Mouse (Mus musculus): ENCODE results near the gene Rras2. TPM values are rescaled to one million over a fixed set of nuclear protein-coding genes. Genes with fewer than 3 reads are reported as not detected.

Rras2 gene
- polyA plus RNA-seq, 1 experiment from 2014 or later: 23.7 TPM

DNA sequence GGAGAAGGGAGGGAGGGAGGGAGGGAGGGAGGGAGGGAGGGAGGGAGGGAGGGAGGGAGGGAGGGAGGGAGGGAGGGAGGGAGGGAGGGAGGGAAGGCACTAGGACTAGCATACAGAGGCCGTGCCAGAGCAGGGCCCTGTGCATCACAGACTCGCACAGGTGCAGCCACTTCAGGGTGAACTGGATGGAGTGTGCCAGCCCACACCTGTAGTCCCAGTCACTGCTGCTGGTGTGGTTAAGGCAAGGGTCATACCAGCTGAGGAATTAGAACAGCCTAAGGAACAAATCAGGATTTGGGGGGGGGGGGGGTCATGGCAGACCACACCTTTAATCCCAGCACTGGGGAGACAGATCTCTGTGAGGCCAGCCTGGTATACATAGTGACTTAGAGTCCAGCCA is 34.5 kb downstream of the Rras2 start:
- Histone ChIP-seq H3K4me1 (peaks cover 22% of the 10 kb centered on the region), H3K4me3 (no peak overlapping the region), H3K27me3 (ENCODE audit: poor library complexity, severe bottlenecking) (no peaks in the 10 kb centered on the region), H3K9me3 (no peaks in the 10 kb centered on the region), H3K36me3 (replicated peaks) (no peaks in the 10 kb centered on the region), H3K27ac (no peak overlapping the region)
- 92% methylated on average over 2 of the region's 2 CpGs for WGBS
- DNase-seq (ENCODE audit: extremely low spot score, low spot score): no peak

DNA sequence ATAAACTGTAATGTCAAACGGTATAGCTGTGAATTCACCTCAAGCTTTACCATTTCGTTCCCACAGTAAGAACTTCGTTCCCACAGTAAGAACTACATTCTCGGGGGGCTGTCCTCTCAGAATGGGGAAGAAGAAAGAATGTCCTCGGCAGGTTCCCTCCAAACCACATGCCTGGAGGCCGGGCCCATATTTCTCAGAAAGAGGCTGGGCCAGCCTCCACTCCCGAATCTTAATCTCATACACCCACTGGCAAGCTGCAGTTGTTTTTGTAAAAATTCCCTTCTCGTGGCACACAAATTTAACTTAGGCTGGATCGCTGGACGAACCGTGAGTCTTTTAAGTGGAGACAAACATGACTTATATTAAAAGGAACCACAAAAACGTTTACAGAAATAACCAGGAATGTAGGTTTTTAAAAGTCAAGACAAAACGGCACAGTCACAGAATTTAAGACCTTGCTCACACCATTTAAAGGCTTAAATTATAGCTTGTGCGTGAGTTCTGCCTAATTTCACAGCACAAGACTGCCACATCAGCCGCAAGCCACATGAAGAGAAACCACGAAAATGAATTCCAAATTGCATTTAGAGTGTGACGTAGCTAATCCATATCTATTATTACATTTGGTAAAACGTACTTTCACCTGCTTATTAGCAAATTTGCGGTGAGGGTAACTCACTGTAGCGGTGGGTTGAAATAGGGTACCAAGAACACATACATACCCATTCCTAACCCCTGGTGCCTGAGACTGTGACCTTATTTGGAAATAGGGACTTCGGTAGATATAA is 35.8 kb downstream of the Rras2 start:
- Histone ChIP-seq H3K27me3 (ENCODE audit: poor library complexity, severe bottlenecking) (no peaks in the 10 kb centered on the region), H3K4me3 (no peak overlapping the region), H3K9me3 (no peaks in the 10 kb centered on the region), H3K27ac (no peak overlapping the region), H3K4me1 (peaks cover 10% of the 10 kb centered on the region), H3K36me3 (replicated peaks) (no peaks in the 10 kb centered on the region)
- WGBS: 89% methylated on average over 21 of the region's 21 CpGs
- DNase-seq (ENCODE audit: extremely low spot score, low spot score): no peak

DNA sequence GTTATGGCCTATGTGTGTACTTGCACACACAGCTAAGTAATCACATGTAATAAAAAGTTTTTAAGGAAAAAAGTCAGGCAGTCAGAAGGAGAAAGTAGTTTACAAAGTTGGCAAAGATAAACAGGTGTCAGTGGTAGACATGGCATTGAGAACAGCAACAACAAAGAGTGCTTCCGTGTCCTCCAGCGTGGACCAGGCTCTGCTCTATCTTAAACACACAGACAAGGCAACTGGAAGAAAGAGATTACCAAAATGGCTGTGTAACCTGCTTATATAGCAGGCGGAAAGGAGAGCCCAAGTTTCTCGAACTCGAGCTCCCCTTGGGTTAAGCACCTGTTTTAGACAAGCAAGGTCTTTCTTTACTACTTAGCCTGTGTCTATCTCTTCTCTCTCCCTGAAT is 37.3 kb downstream of the Rras2 start:
- H3K4me1 ChIP-seq: 0 out of 2 replicates have a peak, but pooled peaks cover 2% of the 10 kb centered on the region

DNA sequence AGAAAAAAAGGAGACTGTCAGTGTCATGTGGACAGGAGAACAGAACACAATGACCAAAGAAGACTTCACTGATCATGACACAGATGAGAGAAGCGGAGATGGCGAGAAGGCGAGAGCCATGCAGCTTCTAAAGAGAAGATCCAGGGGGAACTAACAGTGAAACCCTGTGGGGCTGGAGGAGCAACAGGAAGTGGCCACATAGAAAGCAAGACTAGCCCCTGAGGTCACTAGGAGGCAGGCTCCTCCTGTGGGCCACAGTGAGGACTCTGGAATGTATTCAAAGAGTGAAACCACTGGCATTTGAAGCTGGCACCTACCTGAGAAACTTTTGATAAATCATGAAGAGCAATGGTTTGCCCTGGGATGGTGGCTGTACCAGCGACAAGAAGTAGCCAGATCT is 38.2 kb downstream of the Rras2 start:
- Histone ChIP-seq H3K36me3 (replicated peaks) (no peaks in the 10 kb centered on the region; the same call in 1 of the 2 replicates), H3K9me3 (0 out of 2 replicates have a peak, but pooled peaks cover 3% of the 10 kb centered on the region), H3K4me1 (0 out of 2 replicates have a peak, but pooled peaks cover 2% of the 10 kb centered on the region), H3K27ac (no peak overlapping the region), H3K27me3 (ENCODE audit: poor library complexity, severe bottlenecking) (no peaks in the 10 kb centered on the region), H3K4me3 (no peak overlapping the region)
- WGBS: 95% methylated on average over 4 of the region's 4 CpGs
- DNase-seq (ENCODE audit: extremely low spot score, low spot score): no peak

More for the DNA sequence above, 37.3 kb downstream of the Rras2 start:
- H3K36me3 ChIP-seq (replicated peaks): no peaks in the 10 kb centered on the region; the same call in 1 of the 2 replicates
- H3K27me3 ChIP-seq (ENCODE audit: poor library complexity, severe bottlenecking): no peaks in the 10 kb centered on the region
- 0 out of 2 replicates have a peak, but pooled peaks cover 3% of the 10 kb centered on the region for H3K9me3 ChIP-seq
- no peak for DNase-seq (ENCODE audit: extremely low spot score, low spot score)
- H3K4me3 ChIP-seq: no peak overlapping the region
- 91% methylated on average over 5 of the region's 5 CpGs for WGBS
- no peak overlapping the region for H3K27ac ChIP-seq

DNA sequence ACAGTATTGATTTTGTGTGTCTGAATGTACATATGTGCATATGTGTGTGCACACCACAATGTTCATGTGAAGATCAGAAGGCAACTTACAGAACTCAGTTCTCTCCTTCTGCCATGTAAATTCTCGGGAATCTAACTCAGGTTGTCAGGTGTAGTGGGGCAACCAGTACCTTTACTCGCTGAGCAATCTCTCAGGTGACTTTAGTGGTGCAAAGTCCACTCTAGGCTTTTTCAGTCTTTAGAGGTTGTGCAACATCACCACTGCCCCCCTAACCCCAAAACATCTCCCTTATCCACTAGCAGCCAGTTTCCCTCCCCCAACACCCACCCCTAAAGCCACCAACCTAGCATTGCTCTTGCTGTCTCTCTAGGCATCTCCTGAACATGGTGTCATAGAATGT is 43.0 kb downstream of the Rras2 start:
- H3K9me3 ChIP-seq: 0 out of 2 replicates have a peak, but pooled peaks cover 3% of the 10 kb centered on the region
- no peak for DNase-seq (ENCODE audit: extremely low spot score, low spot score)
- WGBS: 88% methylated on average over 2 of the region's 2 CpGs
- no peaks in the 10 kb centered on the region for H3K27me3 ChIP-seq (ENCODE audit: poor library complexity, severe bottlenecking)
- H3K36me3 ChIP-seq (replicated peaks): no peaks in the 10 kb centered on the region; the same call in 1 of the 2 replicates
- no peak overlapping the region for H3K27ac ChIP-seq
- peaks cover 25% of the 10 kb centered on the region for H3K4me1 ChIP-seq
- no peak overlapping the region for H3K4me3 ChIP-seq

DNA sequence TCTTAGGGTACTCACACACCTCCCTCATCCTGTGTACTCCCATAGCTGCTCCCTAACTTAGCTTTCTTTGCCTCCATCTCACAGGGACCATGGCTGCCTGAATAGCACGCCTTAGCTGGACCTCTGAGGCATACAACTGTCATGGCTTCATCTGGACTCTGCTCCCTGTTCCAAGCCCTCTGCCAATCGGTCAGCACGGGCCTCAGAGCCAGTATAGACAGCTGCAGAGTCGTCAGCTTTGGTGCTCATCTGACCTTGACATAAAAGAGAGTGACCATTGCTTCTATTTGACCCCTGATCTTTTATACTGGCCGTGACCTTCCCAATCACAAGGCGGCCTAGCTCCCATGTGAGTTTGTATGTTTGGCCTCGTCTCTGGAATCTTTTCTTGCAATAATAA is 43.4 kb downstream of the Rras2 start:
- Histone ChIP-seq H3K27ac (no peak overlapping the region), H3K27me3 (ENCODE audit: poor library complexity, severe bottlenecking) (no peaks in the 10 kb centered on the region), H3K36me3 (replicated peaks) (no peaks in the 10 kb centered on the region; the same call in 1 of the 2 replicates), H3K4me3 (no peak overlapping the region), H3K9me3 (0 out of 2 replicates have a peak, but pooled peaks cover 3% of the 10 kb centered on the region), H3K4me1 (peaks cover 25% of the 10 kb centered on the region)
- WGBS: 70% methylated on average over 7 of the region's 7 CpGs
- DNase-seq (ENCODE audit: extremely low spot score, low spot score): no peak

DNA sequence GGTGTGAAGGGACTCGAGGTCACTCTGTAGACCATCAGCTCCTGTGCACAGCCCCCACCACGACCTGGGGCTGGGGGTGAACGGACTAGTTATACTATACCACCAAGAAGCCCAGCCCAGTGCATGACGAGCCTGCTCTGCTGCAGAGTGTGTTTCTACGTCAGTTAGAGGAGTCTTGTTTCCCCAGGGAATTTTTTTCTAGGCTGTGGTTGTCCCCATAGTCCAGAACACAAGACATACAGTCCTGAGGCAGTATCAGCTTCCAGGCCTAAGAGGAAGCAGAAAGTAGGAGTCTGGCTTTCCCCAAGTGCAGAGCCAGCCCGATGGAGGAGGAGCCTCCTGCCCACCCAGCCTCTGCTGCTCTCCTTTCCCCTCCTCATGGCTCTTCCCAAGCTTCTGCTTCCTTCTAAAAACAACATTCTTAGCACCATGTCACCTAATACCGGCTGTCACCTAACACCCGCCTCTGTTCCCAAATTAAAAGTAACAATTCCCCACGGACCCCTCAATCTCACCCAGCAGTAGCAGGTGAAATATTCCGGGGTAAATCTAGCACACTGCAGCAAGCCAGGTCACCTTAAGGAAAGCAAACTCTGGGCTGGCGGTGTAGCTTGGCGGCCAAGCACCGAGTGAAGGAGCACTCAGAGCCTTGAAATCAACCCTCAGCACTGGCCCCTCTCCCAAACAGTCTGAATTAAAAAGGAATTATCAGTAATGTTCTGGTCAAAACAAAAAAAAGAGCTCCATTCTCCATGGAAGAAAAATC is 45.5 kb downstream of the Rras2 start:
- no peak for DNase-seq (ENCODE audit: extremely low spot score, low spot score)
- peaks cover 25% of the 10 kb centered on the region for H3K4me1 ChIP-seq

DNA sequence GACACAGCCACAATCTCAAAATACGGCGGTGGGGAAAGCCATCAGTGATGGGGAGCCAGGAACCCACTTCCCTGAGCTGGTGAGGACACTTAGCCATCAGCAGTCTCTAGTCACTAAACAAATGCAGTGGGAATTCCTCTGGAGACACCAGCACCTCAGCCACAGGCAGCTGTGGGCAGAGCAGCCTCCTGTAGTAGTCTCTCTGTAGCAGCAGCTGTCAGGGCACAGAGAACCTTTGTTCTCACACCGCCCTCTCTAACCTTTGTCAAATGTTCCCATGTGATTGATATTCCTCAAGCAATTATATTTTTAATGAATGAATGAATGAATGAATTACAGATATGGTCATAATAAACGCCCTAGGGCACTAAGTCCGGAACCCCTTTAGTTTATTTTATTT is 46.2 kb downstream of the Rras2 start:
- no peak overlapping the region for H3K27ac ChIP-seq
- 80% methylated on average over 5 of the region's 5 CpGs for WGBS
- DNase-seq (ENCODE audit: extremely low spot score, low spot score): no peak

More for the DNA sequence above, 45.5 kb downstream of the Rras2 start:
- 0 out of 2 replicates have a peak, but pooled peaks cover 3% of the 10 kb centered on the region for H3K9me3 ChIP-seq
- H3K27ac ChIP-seq: peak overlapping the region; percentile 66
- H3K36me3 ChIP-seq (replicated peaks): no peaks in the 10 kb centered on the region; the same call in 1 of the 2 replicates
- WGBS: 54% methylated on average over 13 of the region's 13 CpGs
- H3K4me3 ChIP-seq: no peak overlapping the region
- no peaks in the 10 kb centered on the region for H3K27me3 ChIP-seq (ENCODE audit: poor library complexity, severe bottlenecking)

DNA sequence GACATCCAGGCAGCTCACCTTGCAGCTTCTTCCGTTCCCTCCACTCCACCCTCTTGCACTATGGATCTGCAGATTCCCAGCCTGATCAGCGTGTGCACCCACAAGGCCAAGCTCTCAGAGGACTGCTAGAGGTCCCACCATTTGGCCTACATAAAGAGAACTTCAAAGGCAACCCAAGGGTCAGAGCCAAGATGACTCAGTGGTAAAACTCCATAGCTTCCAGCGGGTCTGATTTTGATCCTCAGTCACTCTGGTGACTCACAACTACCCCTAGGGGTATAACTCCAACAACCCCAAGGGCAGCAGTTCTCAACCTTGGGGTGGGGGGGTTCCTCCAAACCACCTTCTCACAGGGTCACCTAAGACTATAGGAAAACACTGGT is 47.1 kb downstream of the Rras2 start:
- no peak overlapping the region for H3K27ac ChIP-seq
- no peaks in the 10 kb centered on the region; the same call in 1 of the 2 replicates for H3K36me3 ChIP-seq (replicated peaks)
- no peak overlapping the region for H3K4me3 ChIP-seq
- no peak for DNase-seq (ENCODE audit: extremely low spot score, low spot score)
- H3K9me3 ChIP-seq: no peaks in the 10 kb centered on the region
- no peaks in the 10 kb centered on the region for H3K27me3 ChIP-seq (ENCODE audit: poor library complexity, severe bottlenecking)
- peaks cover 40% of the 10 kb centered on the region for H3K4me1 ChIP-seq
- 85% methylated on average over 3 of the region's 3 CpGs for WGBS

More for the DNA sequence above, 46.2 kb downstream of the Rras2 start:
- Histone ChIP-seq H3K36me3 (replicated peaks) (no peaks in the 10 kb centered on the region; the same call in 1 of the 2 replicates), H3K9me3 (0 out of 2 replicates have a peak, but pooled peaks cover 3% of the 10 kb centered on the region), H3K4me3 (no peak overlapping the region), H3K27me3 (ENCODE audit: poor library complexity, severe bottlenecking) (no peaks in the 10 kb centered on the region), H3K4me1 (peaks cover 31% of the 10 kb centered on the region)

DNA sequence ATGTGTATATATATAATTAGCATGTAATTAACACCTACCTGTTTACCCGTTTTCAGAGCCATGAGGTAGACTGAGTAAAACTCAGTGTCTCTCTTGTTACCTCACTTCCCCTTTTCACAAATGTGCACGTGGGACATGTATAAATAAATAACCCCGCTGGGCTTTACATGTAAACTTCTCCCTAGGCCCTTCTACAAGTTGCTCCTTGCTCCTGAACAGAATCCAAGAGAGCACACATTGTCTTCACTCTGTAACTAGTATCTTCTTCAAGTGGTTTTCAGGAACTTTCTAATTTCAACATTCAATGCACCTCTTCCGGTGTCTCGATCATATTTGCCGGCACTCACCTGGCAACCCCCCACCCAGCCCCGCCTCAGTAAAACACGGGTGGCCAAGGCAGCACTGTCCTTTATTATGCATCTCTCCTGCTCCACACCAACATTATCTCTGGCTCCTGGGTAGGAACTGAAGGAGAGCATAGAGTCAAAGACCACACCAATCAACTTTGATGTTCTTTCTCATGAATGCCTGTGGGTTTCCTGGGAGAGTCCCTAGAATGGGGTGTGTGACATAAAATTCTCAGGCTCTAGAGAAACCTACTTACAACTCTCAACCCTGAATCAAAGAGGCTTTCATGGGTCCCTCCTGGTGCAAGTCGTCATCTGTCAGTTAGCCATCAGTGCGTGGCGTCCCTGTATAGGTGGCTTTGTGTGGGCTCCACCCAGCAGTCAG is 47.7 kb downstream of the Rras2 start:
- DNase-seq (ENCODE audit: extremely low spot score, low spot score): no peak
- Histone ChIP-seq H3K9me3 (no peaks in the 10 kb centered on the region), H3K36me3 (replicated peaks) (no peaks in the 10 kb centered on the region; the same call in 1 of the 2 replicates), H3K27ac (no peak overlapping the region), H3K4me3 (no peak overlapping the region), H3K4me1 (peaks cover 46% of the 10 kb centered on the region), H3K27me3 (ENCODE audit: poor library complexity, severe bottlenecking) (no peaks in the 10 kb centered on the region)
- WGBS: 88% methylated on average over 11 of the region's 11 CpGs

DNA sequence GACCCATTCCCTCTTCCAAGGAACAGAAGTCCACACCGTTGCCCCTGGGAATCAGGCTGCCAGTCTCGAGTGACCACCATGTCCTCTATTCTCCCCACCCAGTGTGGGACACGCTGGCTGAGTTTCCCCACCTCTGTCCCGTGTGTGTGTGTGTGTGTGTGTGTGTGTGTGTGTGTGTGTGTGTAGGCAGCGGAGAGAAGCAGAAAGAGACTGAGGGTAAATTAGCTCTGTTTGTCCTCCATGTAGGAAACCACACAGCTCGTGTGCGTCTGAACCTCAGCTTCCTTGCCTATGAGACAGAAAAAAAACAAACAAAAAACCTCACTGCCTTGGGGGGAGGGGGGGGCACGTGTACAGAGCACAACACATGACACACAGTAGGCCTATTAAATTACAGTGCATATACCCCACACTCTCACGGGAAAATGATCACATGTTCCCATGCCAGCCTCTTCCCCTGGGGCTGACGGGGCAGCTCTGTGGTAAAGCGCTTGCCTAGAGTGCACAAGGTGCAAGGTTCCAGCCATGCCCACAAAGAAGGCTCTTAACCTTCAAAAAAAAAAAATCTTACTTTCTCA is 48.5 kb downstream of the Rras2 start:
- H3K4me1 ChIP-seq: peaks cover 44% of the 10 kb centered on the region
- no peak overlapping the region for H3K4me3 ChIP-seq
- no peaks in the 10 kb centered on the region; the same call in 1 of the 2 replicates for H3K36me3 ChIP-seq (replicated peaks)
- H3K27me3 ChIP-seq (ENCODE audit: poor library complexity, severe bottlenecking): no peaks in the 10 kb centered on the region
- no peaks in the 10 kb centered on the region for H3K9me3 ChIP-seq
- H3K27ac ChIP-seq: no peak overlapping the region
- 87% methylated on average over 11 of the region's 11 CpGs for WGBS
- DNase-seq (ENCODE audit: extremely low spot score, low spot score): no peak
